Mouse (Mus musculus) cerebellum, adult 9-11 months (tissue): ENCODE measurements around the gene Pcdh19.

Source experiments
- DNase-seq: peaks from one replicate; pipeline ENCODE4 v3.0.0; 2022

Gene Pcdh19

GRCm38 (mm10) chrX:133655876-133656538, 32.8 kb downstream of the Pcdh19 start:
- DNase-seq = no peak

GRCm38 (mm10) chrX:133655196-133655595, 33.6 kb downstream of the Pcdh19 start:
- DNase-seq = no peak

GRCm38 (mm10) chrX:133653071-133653470, 35.7 kb downstream of the Pcdh19 start:
- no peak for DNase-seq

- DNase-seq = no peak
These were observed 38.4 kb downstream of the Pcdh19 start for GRCm38 (mm10) chrX:133650379-133650778.

GRCm38 (mm10) chrX:133647809-133648208, 41.0 kb downstream of the Pcdh19 start:
- no peak for DNase-seq

- no peak for DNase-seq
These were observed 49.3 kb downstream of the Pcdh19 start for GRCm38 (mm10) chrX:133639445-133639844.

- no peak for DNase-seq
These were observed 59.2 kb downstream of the Pcdh19 start for GRCm38 (mm10) chrX:133629538-133629937.

- DNase-seq = no peak
These were observed 70.6 kb downstream of the Pcdh19 start for GRCm38 (mm10) chrX:133618222-133618621.

- DNase-seq = no peak
These were observed 83.0 kb downstream of the Pcdh19 start for GRCm38 (mm10) chrX:133605828-133606227.

- DNase-seq = no peak
These were observed 84.5 kb downstream of the Pcdh19 start for GRCm38 (mm10) chrX:133604272-133604671.

GRCm38 (mm10) chrX:133602068-133602467, 86.7 kb downstream of the Pcdh19 start:
- DNase-seq = no peak

- no peak for DNase-seq
These were observed 87.1 kb downstream of the Pcdh19 start for GRCm38 (mm10) chrX:133601658-133602057.

GRCm38 (mm10) chrX:133601195-133601594, 87.6 kb downstream of the Pcdh19 start:
- DNase-seq = no peak

- DNase-seq = no peak
These were observed 113.0 kb downstream of the Pcdh19 start for GRCm38 (mm10) chrX:133575601-133576382.

GRCm38 (mm10) chrX:133565355-133565754, 123.4 kb downstream of the Pcdh19 start:
- DNase-seq = no peak
